In genomic region chr7:114562531-114563241, GRCm38 (mm10) we compare ENCODE assay signal across 8 mouse cellular contexts. TPM values are rescaled to one million over a fixed set of nuclear protein-coding genes. Genes with fewer than 3 reads are reported as not detected.
A peak's percentile ranks its signal among the peaks of the same experiment; 100 is the strongest.
DNase-seq lines count a peak whose midpoint lies in the region; ATAC-seq and TF ChIP-seq lines count a peak whose summit lies in the region.

Gene Cyp2r1, minus strand, starts transcription at chr7:114562972.

- no peaks in the 10 kb centered on the region for H3K36me3 ChIP-seq in liver, embryonic 16.5 days (ENCODE audit: control insufficient read depth, insufficient read depth)
- no peaks in the 10 kb centered on the region for H3K36me3 ChIP-seq in neural tube, embryonic 13.5 days
- no peaks in the 10 kb centered on the region for H3K36me3 ChIP-seq in stomach, postnatal 0 days (ENCODE audit: control insufficient read depth, insufficient read depth, low read length)

- peak; percentile 84 for DNase-seq in ES-CJ7 (ENCODE audit: low read depth, low spot score)
- peak; percentile 74 for DNase-seq in cerebellum, adult 9-10 months
- DNase-seq in forelimb bud, embryonic 11.5 days (ENCODE audit: low read depth, low spot score) = peak; percentile 86
- peak; percentile 88 to 90 for DNase-seq in heart, postnatal 36 days
- peak; percentile 89 for DNase-seq in layer of hippocampus, adult 11-12 months (ENCODE audit: low spot score)
- peak; percentile 88 for DNase-seq in stomach, postnatal 0 days (ENCODE audit: low spot score)

- H3K27ac ChIP-seq in liver, embryonic 16.5 days (ENCODE audit: low read length) = peak within 1 kb of the TSS; percentile 80
- H3K27ac ChIP-seq in neural tube, embryonic 13.5 days (replicated peaks) = peak within 1 kb of the TSS; percentile 80
- H3K27ac ChIP-seq in stomach, postnatal 0 days (replicated peaks) = peak within 1 kb of the TSS; percentile 92

- ATAC-seq in liver, embryonic 16.5 days (ENCODE audit: low read depth) = peak; percentile 97
- peak; percentile 100 for ATAC-seq in neural tube, embryonic 13.5 days (ENCODE audit: low read depth)
- peak; percentile 99 for ATAC-seq in stomach, postnatal 0 days (ENCODE audit: low FRiP score, low TSS enrichment)

- TF ChIP-seq EP300 in stomach, postnatal 0 days (optimal IDR thresholded peaks at IDR 0.05) = no peak

- peaks cover 4% of the 10 kb centered on the region for H3K4me1 ChIP-seq in liver, embryonic 16.5 days (ENCODE audit: control insufficient read depth, low read depth, low read length)
- no peaks in the 10 kb centered on the region for H3K4me1 ChIP-seq in neural tube, embryonic 13.5 days (replicated peaks)
- H3K4me1 ChIP-seq in stomach, postnatal 0 days (replicated peaks; ENCODE audit: control insufficient read depth, insufficient read depth) = 0 out of 2 replicates have a peak, but pooled peaks cover 2% of the 10 kb centered on the region

- TF ChIP-seq CTCF in stomach, postnatal 0 days (IDR thresholded peaks at IDR 0.05; ENCODE audit: low read depth) = peak; percentile 66

- H3K27me3 ChIP-seq in liver, embryonic 16.5 days (ENCODE audit: control insufficient read depth, insufficient read depth, low read depth, low read length) = no peaks in the 10 kb centered on the region
- H3K27me3 ChIP-seq in neural tube, embryonic 13.5 days = no peaks in the 10 kb centered on the region
- H3K27me3 ChIP-seq in stomach, postnatal 0 days (ENCODE audit: control insufficient read depth, insufficient read depth, low read length) = no peaks in the 10 kb centered on the region

- H3K9ac ChIP-seq in liver, embryonic 16.5 days (ENCODE audit: low read depth, low read length) = peak within 1 kb of the TSS; percentile 50
- H3K9ac ChIP-seq in neural tube, embryonic 13.5 days = peak within 1 kb of the TSS; percentile 73
- H3K9ac ChIP-seq in stomach, postnatal 0 days (ENCODE audit: low read length) = peak within 1 kb of the TSS; percentile 73

- peak within 1 kb of the TSS; percentile 64 for H3K4me2 ChIP-seq in liver, embryonic 16.5 days (ENCODE audit: low read depth, low read length)
- peak within 1 kb of the TSS; percentile 65 for H3K4me2 ChIP-seq in neural tube, embryonic 13.5 days
- H3K4me2 ChIP-seq in stomach, postnatal 0 days (replicated peaks; ENCODE audit: low read depth) = peak within 1 kb of the TSS; percentile 76

- H3K4me3 ChIP-seq in liver, embryonic 16.5 days (ENCODE audit: low read depth, low read length) = peak within 1 kb of the TSS; percentile 58
- peak within 1 kb of the TSS; percentile 65 for H3K4me3 ChIP-seq in neural tube, embryonic 13.5 days
- H3K4me3 ChIP-seq in stomach, postnatal 0 days (ENCODE audit: low read depth, low read length) = peak within 1 kb of the TSS; percentile 53

- H3K9me3 ChIP-seq in liver, embryonic 16.5 days (replicated peaks; ENCODE audit: control insufficient read depth, low read length) = no peaks in the 10 kb centered on the region
- H3K9me3 ChIP-seq in neural tube, embryonic 13.5 days = peaks cover 8% of the 10 kb centered on the region; the same call in 1 of the 2 replicates
- no peaks in the 10 kb centered on the region for H3K9me3 ChIP-seq in stomach, postnatal 0 days (ENCODE audit: control insufficient read depth, low read length)

- 3% methylated on average over 55 of the region's 56 CpGs for WGBS in liver, embryonic 16.5 days (ENCODE audit: insufficient replicate concordance)
- WGBS in neural tube, embryonic 13.5 days = 2% methylated on average over 56 of the region's 56 CpGs
- 2% methylated on average over 56 of the region's 56 CpGs for WGBS in stomach, postnatal 0 days

- intact Hi-C loops in heart, postnatal 36 days (cut with DNase I) = loop anchor here (5.0 kb wide), 1 partner anchor 280 kb away; no protein-coding TSS in a partner anchor

RNA-seq across cellular contexts. Expression of gene Cyp2r1, which starts in this region (rescaled TPM):
- under 1 TPM; 0.42 to 0.51 TPM for total RNA-seq in heart, postnatal 36 days (2021)
- 1.1 and 1.7 TPM in 2 replicates for polyA plus RNA-seq in liver, embryonic 16.5 days (2015; fragmentation: Nextera tagmentation; extraction: Ambion mirVana)
- 1.4 and 1.9 TPM in 2 replicates for polyA plus RNA-seq in neural tube, embryonic 13.5 days (2015; fragmentation: Nextera tagmentation; extraction: Ambion mirVana)
- polyA plus RNA-seq in stomach, postnatal 0 days (2015; fragmentation: Nextera tagmentation; extraction: Ambion mirVana) = 3.3 and 3.4 TPM in 2 replicates

Comparison
In these comparisons a context has a peak if more than half of its experiments do, and no peak if none do; other contexts are left out.
1. Peak in every context shown above with its lines: DNase-seq, ATAC-seq, H3K4me3 ChIP-seq and H3K27ac ChIP-seq.
2. Peak in DNase-seq in heart, postnatal 36 days; RNA of the gene not detected or under 1 TPM.